Comparison of ENCODE assay signal across 8 mouse cellular contexts in genomic region chr5:36603031-36603430, GRCm38 (mm10). TPM values are rescaled to one million over a fixed set of nuclear protein-coding genes. Genes with fewer than 3 reads are reported as not detected.
DNase-seq lines count a peak whose midpoint lies in the region; ATAC-seq and TF ChIP-seq lines count a peak whose summit lies in the region.

No protein-coding gene starts in this region.

- 48% methylated on average over 5 of the region's 5 CpGs for WGBS in cerebellum, adult 2 months
- WGBS in kidney, embryonic 15.5 days: 85% methylated on average over 5 of the region's 5 CpGs

- H3K9me3 ChIP-seq in kidney, embryonic 15.5 days (replicated peaks): no peaks in the 10 kb centered on the region

- H3K36me3 ChIP-seq in kidney, embryonic 15.5 days: peaks cover 95% of the 10 kb centered on the region

- intact Hi-C loops in heart, postnatal 10 days (cut with DNase I): loop anchor here (1.0 to 5.0 kb wide), 2 partner anchors 89 to 139 kb away; no protein-coding TSS in a partner anchor

- peak; percentile 39 to 65 for DNase-seq in heart, postnatal 10 days
- no peak for DNase-seq in heart, adult 8-10 months (ENCODE audit: low spot score)
- DNase-seq in urinary bladder, postnatal 25 days (ENCODE audit: low spot score): peak; percentile 40
- no peak for DNase-seq in urinary bladder, postnatal 10 days (ENCODE audit: low spot score)
- peak; percentile 51 to 66 for DNase-seq in cerebellum, adult 2 months
- peak; percentile 64 for DNase-seq in thymus, postnatal 25 days

- no peak overlapping the region for H3K4me2 ChIP-seq in kidney, embryonic 15.5 days

- H3K27me3 ChIP-seq in cerebellum, adult 2 months (ENCODE audit: control insufficient read depth, insufficient read depth, low read length): no peaks in the 10 kb centered on the region
- H3K27me3 ChIP-seq in kidney, embryonic 15.5 days: no peaks in the 10 kb centered on the region

- peak; percentile 36; the same call in 1 of the 2 replicates for ATAC-seq in kidney, embryonic 15.5 days (replicated peaks; ENCODE audit: low FRiP score)
- peak; percentile 59; the same call in 1 of the 2 replicates for ATAC-seq in megakaryocyte, adult 5-6 weeks (ENCODE audit: poor library complexity, severe bottlenecking)

- peak; percentile 94 for TF ChIP-seq CTCF in cerebellum, adult 2 months (IDR thresholded peaks at IDR 0.05; ENCODE audit: borderline replicate concordance, insufficient read depth, low read depth, low read length)

- no peak overlapping the region for H3K4me3 ChIP-seq in cerebellum, adult 2 months (replicated peaks; ENCODE audit: insufficient read depth, low read depth, low read length)
- H3K4me3 ChIP-seq in kidney, embryonic 15.5 days (replicated peaks): no peak overlapping the region

- H3K4me1 ChIP-seq in cerebellum, adult 2 months (ENCODE audit: control insufficient read depth, insufficient read depth, low read length): peaks cover 2% of the 10 kb centered on the region; the same call in 1 of the 2 replicates
- no peaks in the 10 kb centered on the region for H3K4me1 ChIP-seq in kidney, embryonic 15.5 days

- TF ChIP-seq POLR2A in cerebellum, adult 2 months (IDR thresholded peaks at IDR 0.05; ENCODE audit: borderline replicate concordance, insufficient read depth, low read length): no peak

- H3K27ac ChIP-seq in cerebellum, adult 2 months (ENCODE audit: insufficient read depth, low read length): no peak overlapping the region
- H3K27ac ChIP-seq in kidney, embryonic 15.5 days: no peak overlapping the region

- H3K9ac ChIP-seq in kidney, embryonic 15.5 days: no peak overlapping the region

RNA-seq across cellular contexts. Expression of gene Tbc1d14, which starts 10.0 kb away (rescaled TPM):
- total RNA-seq in heart, postnatal 10 days (2021): 10 to 100 TPM; 19.4 to 22.8 TPM
- 10 to 100 TPM; 12.8 to 16.3 (median 13.8) TPM for total RNA-seq in heart, adult 8-10 months (2022)
- polyA plus RNA-seq in cerebellum, adult 2 months (2012; rRNA removed): 53.2 and 55.1 TPM in 2 replicates
- 45.2 and 46.2 TPM in 2 replicates for polyA plus RNA-seq in kidney, embryonic 15.5 days (2015; fragmentation: Nextera tagmentation; extraction: Ambion mirVana)
- 22.3 and 25.5 TPM in 2 replicates for total RNA-seq in megakaryocyte, adult 5-6 weeks (2015)
- total RNA-seq in megakaryocyte, adult 5-6 weeks (2017): 11.2 and 16.2 TPM in 2 replicates

Comparison
In these comparisons a context has a peak if more than half of its experiments do, and no peak if none do; other contexts are left out.
1. DNase-seq: peak in heart, postnatal 10 days (2 of 2), urinary bladder, postnatal 25 days (single experiment), cerebellum, adult 2 months (2 of 2) and thymus, postnatal 25 days (single experiment); none in heart, adult 8-10 months (single experiment) and urinary bladder, postnatal 10 days (single experiment).